Mouse (Mus musculus): ENCODE measurements around the gene Trpm7. TPM values are rescaled to one million over a fixed set of nuclear protein-coding genes. Genes with fewer than 3 reads are reported as not detected.
A peak's percentile ranks its signal among the peaks of the same experiment; 100 is the strongest.

Gene Trpm7
- total and polyA plus RNA-seq, 3 experiments, result 11.2 to 143 (median 107) TPM

GRCm38 (mm10) chr2:126877991-126878390 lies 2.0 kb upstream of the Trpm7 start:
- no peaks in the 10 kb centered on the region for H3K9me3 ChIP-seq (replicated peaks)
- H3K4me3 ChIP-seq (ENCODE audit: low read depth, low read length), result no peak overlapping the region
- no peak for ATAC-seq (ENCODE audit: extremely low read depth, insufficient number of reproducible peaks, low FRiP score, poor library complexity, severe bottlenecking)
- H3K36me3 ChIP-seq (replicated peaks), result no peaks in the 10 kb centered on the region
- H3K4me1 ChIP-seq (ENCODE audit: insufficient read depth, low read depth, low read length), result peaks cover 25% of the 10 kb centered on the region
- TF ChIP-seq GATA1 (IDR thresholded peaks at IDR 0.05; ENCODE audit: borderline replicate concordance, low read length) (no peak), POLR2AphosphoS5 (IDR thresholded peaks at IDR 0.05; ENCODE audit: insufficient replicate concordance, low read depth, low read length) (no peak), GATA2 (IDR thresholded peaks at IDR 0.05; ENCODE audit: borderline replicate concordance, low read depth, low read length) (no peak), CTCF (IDR thresholded peaks at IDR 0.05; ENCODE audit: low read depth, low read length) (no peak), TAL1 (conservative IDR thresholded peaks at IDR 0.05; ENCODE audit: low read depth, low read length) (no peak)
- DNase-seq (ENCODE audit: low spot score), result no peak
- no peaks in the 10 kb centered on the region for H3K27me3 ChIP-seq (ENCODE audit: insufficient read depth, low read length)

GRCm38 (mm10) chr2:126875516-126875835 lies 554 bp downstream of the Trpm7 start:
- peaks cover 3% of the 10 kb centered on the region for H3K36me3 ChIP-seq (replicated peaks)
- TF ChIP-seq TAL1 (conservative IDR thresholded peaks at IDR 0.05; ENCODE audit: low read depth, low read length), result no peak
- no peak for TF ChIP-seq CTCF (IDR thresholded peaks at IDR 0.05; ENCODE audit: low read depth, low read length)
- no peak for TF ChIP-seq GATA2 (IDR thresholded peaks at IDR 0.05; ENCODE audit: borderline replicate concordance, low read depth, low read length)
- TF ChIP-seq GATA1 (IDR thresholded peaks at IDR 0.05; ENCODE audit: borderline replicate concordance, low read length), result no peak
- peak overlapping the region; percentile 71 for H3K4me3 ChIP-seq (ENCODE audit: low read depth, low read length)
- DNase-seq (ENCODE audit: low spot score) (peak; percentile 21), ATAC-seq (ENCODE audit: extremely low read depth, insufficient number of reproducible peaks, low FRiP score, poor library complexity, severe bottlenecking) (no peak; the same call in 1 of the 2 replicates)
- no peaks in the 10 kb centered on the region for H3K9me3 ChIP-seq (replicated peaks)
- peaks cover 28% of the 10 kb centered on the region for H3K4me1 ChIP-seq (ENCODE audit: insufficient read depth, low read depth, low read length)
- no peaks in the 10 kb centered on the region for H3K27me3 ChIP-seq (ENCODE audit: insufficient read depth, low read length)

- Histone ChIP-seq H3K4me3 (ENCODE audit: low read depth, low read length) (peak overlapping the region; percentile 71), H3K36me3 (replicated peaks) (peaks cover 3% of the 10 kb centered on the region), H3K4me1 (ENCODE audit: insufficient read depth, low read depth, low read length) (peaks cover 31% of the 10 kb centered on the region), H3K27me3 (ENCODE audit: insufficient read depth, low read length) (no peaks in the 10 kb centered on the region), H3K9me3 (replicated peaks) (no peaks in the 10 kb centered on the region)
- no peak for TF ChIP-seq CTCF (IDR thresholded peaks at IDR 0.05; ENCODE audit: low read depth, low read length)
- TF ChIP-seq POLR2AphosphoS5 (IDR thresholded peaks at IDR 0.05; ENCODE audit: insufficient replicate concordance, low read depth, low read length), result no peak
- TF ChIP-seq GATA1 (IDR thresholded peaks at IDR 0.05; ENCODE audit: borderline replicate concordance, low read length), result no peak
- no peak for TF ChIP-seq TAL1 (conservative IDR thresholded peaks at IDR 0.05; ENCODE audit: low read depth, low read length)
- no peak for TF ChIP-seq GATA2 (IDR thresholded peaks at IDR 0.05; ENCODE audit: borderline replicate concordance, low read depth, low read length)
- no peak for ATAC-seq (ENCODE audit: extremely low read depth, insufficient number of reproducible peaks, low FRiP score, poor library complexity, severe bottlenecking)
- DNase-seq (ENCODE audit: low spot score), result no peak
These were observed 1.1 kb downstream of the Trpm7 start for GRCm38 (mm10) chr2:126874809-126875515.

GRCm38 (mm10) chr2:126866301-126866700 lies 9.7 kb downstream of the Trpm7 start:
- Histone ChIP-seq H3K9me3 (replicated peaks) (no peaks in the 10 kb centered on the region), H3K36me3 (replicated peaks) (peaks cover 18% of the 10 kb centered on the region), H3K27me3 (ENCODE audit: insufficient read depth, low read length) (no peaks in the 10 kb centered on the region), H3K4me3 (ENCODE audit: low read depth, low read length) (no peak overlapping the region), H3K4me1 (ENCODE audit: insufficient read depth, low read depth, low read length) (peaks cover 14% of the 10 kb centered on the region)
- ATAC-seq (ENCODE audit: extremely low read depth, insufficient number of reproducible peaks, low FRiP score, poor library complexity, severe bottlenecking) (no peak), DNase-seq (ENCODE audit: low spot score) (no peak)
- TF ChIP-seq GATA1 (IDR thresholded peaks at IDR 0.05; ENCODE audit: borderline replicate concordance, low read length) (no peak), TAL1 (conservative IDR thresholded peaks at IDR 0.05; ENCODE audit: low read depth, low read length) (no peak), CTCF (IDR thresholded peaks at IDR 0.05; ENCODE audit: low read depth, low read length) (no peak), GATA2 (IDR thresholded peaks at IDR 0.05; ENCODE audit: borderline replicate concordance, low read depth, low read length) (no peak), POLR2AphosphoS5 (IDR thresholded peaks at IDR 0.05; ENCODE audit: insufficient replicate concordance, low read depth, low read length) (no peak)

- no peak overlapping the region for H3K4me3 ChIP-seq (ENCODE audit: low read depth, low read length)
- H3K9me3 ChIP-seq (replicated peaks), result no peaks in the 10 kb centered on the region
- DNase-seq (ENCODE audit: low spot score), result no peak
- H3K27me3 ChIP-seq (ENCODE audit: insufficient read depth, low read length), result no peaks in the 10 kb centered on the region
- H3K36me3 ChIP-seq (replicated peaks), result peaks cover 18% of the 10 kb centered on the region
- H3K4me1 ChIP-seq (ENCODE audit: insufficient read depth, low read depth, low read length), result peaks cover 14% of the 10 kb centered on the region
- no peak for ATAC-seq (ENCODE audit: extremely low read depth, insufficient number of reproducible peaks, low FRiP score, poor library complexity, severe bottlenecking)
- no peak for TF ChIP-seq POLR2AphosphoS5 (IDR thresholded peaks at IDR 0.05; ENCODE audit: insufficient replicate concordance, low read depth, low read length)
- no peak for TF ChIP-seq CTCF (IDR thresholded peaks at IDR 0.05; ENCODE audit: low read depth, low read length)
- TF ChIP-seq TAL1 (conservative IDR thresholded peaks at IDR 0.05; ENCODE audit: low read depth, low read length), result no peak
- no peak for TF ChIP-seq GATA2 (IDR thresholded peaks at IDR 0.05; ENCODE audit: borderline replicate concordance, low read depth, low read length)
- no peak for TF ChIP-seq GATA1 (IDR thresholded peaks at IDR 0.05; ENCODE audit: borderline replicate concordance, low read length)
These were observed 10.4 kb downstream of the Trpm7 start for GRCm38 (mm10) chr2:126865501-126866199.

DNA sequence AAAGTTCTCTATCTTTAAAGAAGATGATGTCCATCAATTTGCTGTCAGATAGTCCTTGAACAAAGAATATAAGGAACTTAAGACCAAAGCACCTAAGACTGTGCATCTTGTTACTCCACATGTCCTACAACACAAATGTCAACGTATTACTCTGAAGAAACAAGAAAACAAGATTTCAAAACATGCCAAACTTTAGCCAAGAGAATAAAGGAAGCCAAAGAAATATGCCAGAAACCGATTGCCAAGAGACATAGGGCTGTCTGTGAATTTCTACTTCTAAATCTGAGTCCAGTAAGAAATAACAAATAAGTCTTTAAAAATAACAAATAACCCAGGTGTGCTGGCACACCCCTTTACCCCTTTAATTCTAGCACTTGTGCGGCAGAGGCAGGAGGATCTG lies 11.0 kb downstream of the Trpm7 start:
- no peak for ATAC-seq (ENCODE audit: extremely low read depth, insufficient number of reproducible peaks, low FRiP score, poor library complexity, severe bottlenecking)
- no peak overlapping the region for H3K4me3 ChIP-seq (ENCODE audit: low read depth, low read length)
- TF ChIP-seq GATA2 (IDR thresholded peaks at IDR 0.05; ENCODE audit: borderline replicate concordance, low read depth, low read length), result no peak
- TF ChIP-seq GATA1 (IDR thresholded peaks at IDR 0.05; ENCODE audit: borderline replicate concordance, low read length), result no peak
- no peak for TF ChIP-seq TAL1 (conservative IDR thresholded peaks at IDR 0.05; ENCODE audit: low read depth, low read length)
- TF ChIP-seq CTCF (IDR thresholded peaks at IDR 0.05; ENCODE audit: low read depth, low read length), result no peak
- TF ChIP-seq POLR2AphosphoS5 (IDR thresholded peaks at IDR 0.05; ENCODE audit: insufficient replicate concordance, low read depth, low read length), result no peak
- no peaks in the 10 kb centered on the region for H3K9me3 ChIP-seq (replicated peaks)
- H3K4me1 ChIP-seq (ENCODE audit: insufficient read depth, low read depth, low read length), result peaks cover 12% of the 10 kb centered on the region
- peaks cover 18% of the 10 kb centered on the region for H3K36me3 ChIP-seq (replicated peaks)
- H3K27me3 ChIP-seq (ENCODE audit: insufficient read depth, low read length), result no peaks in the 10 kb centered on the region
- no peak for DNase-seq (ENCODE audit: low spot score)

Data from G1E (cell line).